Comparison of ENCODE assay signal across 8 mouse cellular contexts in the genomic region with DNA sequence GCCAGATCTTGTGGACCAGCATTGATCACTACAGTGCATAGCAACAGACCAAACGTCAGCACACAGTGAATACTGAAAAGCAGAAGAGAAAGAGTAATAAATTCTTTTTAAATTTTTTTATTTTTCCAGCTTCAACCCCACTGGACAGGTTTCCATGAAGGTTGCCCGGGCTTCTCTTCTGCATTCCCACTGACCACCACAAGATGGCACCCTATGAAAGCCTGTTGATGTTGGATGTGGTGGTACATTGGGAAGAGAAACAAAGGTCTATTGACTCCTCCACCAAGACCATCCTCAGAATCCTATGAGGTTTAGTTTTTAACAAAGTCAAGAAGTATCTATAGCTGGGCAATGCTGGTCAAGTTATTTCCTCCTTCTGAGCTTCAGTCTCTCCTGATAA. TPM values are rescaled to one million over a fixed set of nuclear protein-coding genes. Genes with fewer than 3 reads are reported as not detected.
A peak's percentile ranks its signal among the peaks of the same experiment; 100 is the strongest.
DNase-seq lines count a peak whose midpoint lies in the region; ATAC-seq and TF ChIP-seq lines count a peak whose summit lies in the region.

No protein-coding gene starts in this region.

- no peak overlapping the region for H3K9ac ChIP-seq in heart, postnatal 0 days (replicated peaks; ENCODE audit: low read depth, low read length)

- no peak for TF ChIP-seq EP300 in heart, postnatal 0 days (IDR thresholded peaks at IDR 0.05; ENCODE audit: low read depth)

- H3K36me3 ChIP-seq in G1E (replicated peaks), result no peaks in the 10 kb centered on the region
- no peaks in the 10 kb centered on the region for H3K36me3 ChIP-seq in heart, postnatal 0 days (replicated peaks; ENCODE audit: control insufficient read depth, insufficient read depth, low read length)
- no peaks in the 10 kb centered on the region for H3K36me3 ChIP-seq in splenic B cell, adult 2 months (ENCODE audit: control insufficient read depth, insufficient read depth, low read length, poor library complexity, severe bottlenecking)

- H3K27ac ChIP-seq in heart, postnatal 0 days (ENCODE audit: low read depth), result no peak overlapping the region

- H3K4me1 ChIP-seq in G1E (ENCODE audit: insufficient read depth, low read depth, low read length), result no peaks in the 10 kb centered on the region
- no peaks in the 10 kb centered on the region for H3K4me1 ChIP-seq in heart, postnatal 0 days (ENCODE audit: control insufficient read depth, insufficient read depth)

- intact Hi-C loops in gastrocnemius, postnatal 36 days (cut with DNase I), result loop anchor here (2.0 to 10.0 kb wide), 2 partner anchors 63 to 177 kb away; no protein-coding TSS in a partner anchor

- WGBS in heart, postnatal 0 days, result 2% methylated on average over 2 of the region's 2 CpGs

- H3K9me3 ChIP-seq in G1E (replicated peaks), result no peaks in the 10 kb centered on the region
- no peaks in the 10 kb centered on the region for H3K9me3 ChIP-seq in heart, postnatal 0 days (replicated peaks; ENCODE audit: control insufficient read depth, low read length)

- no peak overlapping the region for H3K4me2 ChIP-seq in heart, postnatal 0 days (ENCODE audit: low read depth, low read length)

- ATAC-seq in G1E (ENCODE audit: extremely low read depth, insufficient number of reproducible peaks, low FRiP score, poor library complexity, severe bottlenecking), result peak; percentile 66; the same call in 1 of the 2 replicates
- no peak for ATAC-seq in heart, postnatal 0 days (ENCODE audit: insufficient read depth, low read depth)

- peaks cover 2% of the 10 kb centered on the region; the same call in 1 of the 2 replicates for H3K27me3 ChIP-seq in G1E (ENCODE audit: insufficient read depth, low read length)
- no peaks in the 10 kb centered on the region for H3K27me3 ChIP-seq in heart, postnatal 0 days (ENCODE audit: control insufficient read depth, insufficient read depth, low read length)
- no peaks in the 10 kb centered on the region for H3K27me3 ChIP-seq in splenic B cell, adult 2 months (ENCODE audit: control insufficient read depth, insufficient read depth, low read length, poor library complexity, severe bottlenecking)

- TF ChIP-seq CTCF in G1E (IDR thresholded peaks at IDR 0.05; ENCODE audit: low read depth, low read length), result peak; percentile 46; the same call in 1 of the 2 replicates
- TF ChIP-seq CTCF in heart, postnatal 0 days (IDR thresholded peaks at IDR 0.05; ENCODE audit: low read depth), result peak; percentile 86

- peak; percentile 26 for DNase-seq in gastrocnemius, adult 18-20 months (ENCODE audit: low spot score)
- no peak for DNase-seq in gastrocnemius, postnatal 36 days
- DNase-seq in G1E (ENCODE audit: low spot score), result no peak
- peak; percentile 14 for DNase-seq in cerebellum, adult 8-10 months
- peak; percentile 30 for DNase-seq in heart, postnatal 0 days (ENCODE audit: low spot score)
- DNase-seq in layer of hippocampus, adult 9-11 months, result peak; percentile 39
- peak; percentile 35 for DNase-seq in lung, postnatal 25 days (ENCODE audit: low spot score)
- DNase-seq in splenic B cell, adult 2 months (ENCODE audit: low read depth, low spot score), result peak; percentile 57

- no peak overlapping the region for H3K4me3 ChIP-seq in G1E (ENCODE audit: low read depth, low read length)
- H3K4me3 ChIP-seq in heart, postnatal 0 days (ENCODE audit: low read depth, low read length), result no peak overlapping the region

RNA-seq across cellular contexts. Expression of a gene that starts 11.9 kb away (rescaled TPM):
- total RNA-seq in gastrocnemius, adult 18-20 months (2021), result not detected
- not detected for total RNA-seq in gastrocnemius, postnatal 36 days (2021)
- total RNA-seq in G1E (2014; fragmentation: Nextera tagmentation) (not detected in 2 replicates), G1E (2017) (not detected in 2 replicates)
- polyA plus RNA-seq in G1E (2012), result not detected in 2 replicates
- total RNA-seq in heart, postnatal 0 days (2014; rRNA removed; ENCODE audit: low replicate concordance), result not detected in 2 replicates
- polyA plus RNA-seq in heart, postnatal 0 days (2015; fragmentation: Nextera tagmentation; extraction: Ambion mirVana), result not detected in 2 replicates

Comparison
In these comparisons a context has a peak if more than half of its experiments do, and no peak if none do; other contexts are left out.
1. DNase-seq: peak in gastrocnemius, adult 18-20 months (single experiment), cerebellum, adult 8-10 months (single experiment), heart, postnatal 0 days (single experiment), layer of hippocampus, adult 9-11 months (single experiment), lung, postnatal 25 days (single experiment) and splenic B cell, adult 2 months (single experiment); none in gastrocnemius, postnatal 36 days (0 of 2) and G1E (single experiment).